ENCODE assay signal across 10 mouse cellular contexts in the genomic region with DNA sequence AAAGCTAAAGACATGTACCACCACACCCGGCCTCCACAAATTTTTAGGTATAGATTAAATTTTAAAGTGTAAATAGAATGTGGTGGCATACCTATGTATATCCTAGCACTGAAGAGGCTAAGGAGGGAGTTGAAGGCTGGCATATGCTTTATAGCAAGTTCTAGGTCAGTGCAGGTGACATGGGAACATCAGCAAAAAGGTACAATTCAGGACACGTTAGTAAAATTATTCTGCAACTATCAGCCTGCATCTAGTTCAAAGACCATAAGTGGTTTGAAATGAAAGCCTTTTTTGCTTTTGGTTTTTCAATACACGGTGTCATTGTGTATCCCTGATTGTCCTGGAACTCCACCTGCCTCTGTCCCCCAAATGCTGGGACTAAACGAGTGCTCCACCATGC. TPM values are rescaled to one million over a fixed set of nuclear protein-coding genes. Genes with fewer than 3 reads are reported as not detected.
A peak's percentile ranks its signal among the peaks of the same experiment; 100 is the strongest.
DNase-seq lines count a peak whose midpoint lies in the region; ATAC-seq lines count a peak whose summit lies in the region.
"Had no signal": no experiment of that assay in that cellular context is flagged by ENCODE, and none has a peak within 500 bp of the region (broad histone marks: within the 10 kb centered on the region; RNA-seq: fewer than 3 reads in every experiment).

No protein-coding gene starts in this region.

- H3K27ac ChIP-seq in heart, embryonic 15.5 days = no peak overlapping the region
- peak overlapping the region; percentile 92 for H3K27ac ChIP-seq in embryonic facial prominence, embryonic 10.5 days (replicated peaks)
- H3K27ac ChIP-seq in hindbrain, embryonic 14.5 days = peak overlapping the region; percentile 93
- H3K27ac ChIP-seq in midbrain, embryonic 11.5 days (ENCODE audit: low read depth, low read length) = peak overlapping the region; percentile 89

- ATAC-seq in heart, embryonic 15.5 days (replicated peaks; ENCODE audit: insufficient number of reproducible peaks, insufficient read depth, low FRiP score, low read depth) = no peak
- ATAC-seq in hindbrain, embryonic 14.5 days (ENCODE audit: low FRiP score) = no peak
- no peak for ATAC-seq in midbrain, embryonic 11.5 days (ENCODE audit: low FRiP score)

- no peak overlapping the region for H3K9ac ChIP-seq in heart, embryonic 15.5 days
- peak overlapping the region; percentile 93 for H3K9ac ChIP-seq in hindbrain, embryonic 14.5 days
- H3K9ac ChIP-seq in midbrain, embryonic 11.5 days (ENCODE audit: low read length) = no peak overlapping the region; the same call in 1 of the 2 replicates

- no peaks in the 10 kb centered on the region for H3K27me3 ChIP-seq in heart, embryonic 15.5 days
- no peaks in the 10 kb centered on the region for H3K27me3 ChIP-seq in embryonic facial prominence, embryonic 10.5 days (replicated peaks; ENCODE audit: low read depth, poor library complexity, severe bottlenecking)
- H3K27me3 ChIP-seq in hindbrain, embryonic 14.5 days (ENCODE audit: control insufficient read depth, insufficient read depth, low read length) = no peaks in the 10 kb centered on the region
- no peaks in the 10 kb centered on the region for H3K27me3 ChIP-seq in midbrain, embryonic 11.5 days (ENCODE audit: control insufficient read depth, insufficient read depth, low read length)

- H3K9me3 ChIP-seq in heart, embryonic 15.5 days (replicated peaks) = no peaks in the 10 kb centered on the region
- no peaks in the 10 kb centered on the region for H3K9me3 ChIP-seq in embryonic facial prominence, embryonic 10.5 days
- H3K9me3 ChIP-seq in hindbrain, embryonic 14.5 days (ENCODE audit: control insufficient read depth, low read length) = no peaks in the 10 kb centered on the region
- H3K9me3 ChIP-seq in midbrain, embryonic 11.5 days (ENCODE audit: control insufficient read depth, low read length) = no peaks in the 10 kb centered on the region

- 0 out of 2 replicates have a peak overlapping the region, but pooled peaks have one; percentile 88 for H3K4me2 ChIP-seq in heart, embryonic 15.5 days
- H3K4me2 ChIP-seq in hindbrain, embryonic 14.5 days (replicated peaks) = peak overlapping the region; percentile 66
- peak overlapping the region; percentile 64; the same call in 1 of the 2 replicates for H3K4me2 ChIP-seq in midbrain, embryonic 11.5 days

- H3K36me3 ChIP-seq in heart, embryonic 15.5 days = peaks cover 33% of the 10 kb centered on the region
- peaks cover 55% of the 10 kb centered on the region for H3K36me3 ChIP-seq in embryonic facial prominence, embryonic 10.5 days (replicated peaks)
- peaks cover 44% of the 10 kb centered on the region for H3K36me3 ChIP-seq in hindbrain, embryonic 14.5 days (replicated peaks; ENCODE audit: control insufficient read depth, insufficient read depth)
- H3K36me3 ChIP-seq in midbrain, embryonic 11.5 days (ENCODE audit: control insufficient read depth, insufficient read depth, low read length) = peaks cover 20% of the 10 kb centered on the region

- H3K4me3 ChIP-seq in heart, embryonic 15.5 days = no peak overlapping the region
- H3K4me3 ChIP-seq in embryonic facial prominence, embryonic 10.5 days = peak overlapping the region; percentile 97
- H3K4me3 ChIP-seq in hindbrain, embryonic 14.5 days (replicated peaks; ENCODE audit: low read length) = peak overlapping the region; percentile 99
- H3K4me3 ChIP-seq in midbrain, embryonic 11.5 days (ENCODE audit: low read depth, low read length) = peak overlapping the region; percentile 78; the same call in 1 of the 2 replicates

- H3K4me1 ChIP-seq in heart, embryonic 15.5 days (replicated peaks) = peaks cover 12% of the 10 kb centered on the region
- peaks cover 27% of the 10 kb centered on the region for H3K4me1 ChIP-seq in embryonic facial prominence, embryonic 10.5 days
- peaks cover 26% of the 10 kb centered on the region for H3K4me1 ChIP-seq in hindbrain, embryonic 14.5 days (replicated peaks; ENCODE audit: control insufficient read depth, insufficient read depth, low read length)
- H3K4me1 ChIP-seq in midbrain, embryonic 11.5 days (ENCODE audit: control insufficient read depth, insufficient read depth, low read length) = peaks cover 9% of the 10 kb centered on the region; the same call in 1 of the 2 replicates

- 48% methylated on average over 4 of the region's 4 CpGs for WGBS in heart, embryonic 15.5 days
- 59% methylated on average over 4 of the region's 4 CpGs for WGBS in embryonic facial prominence, embryonic 10.5 days
- WGBS in hindbrain, embryonic 14.5 days = 56% methylated on average over 4 of the region's 4 CpGs
- WGBS in midbrain, embryonic 11.5 days = 56% methylated on average over 4 of the region's 4 CpGs

- no peak for DNase-seq in heart, adult 18-20 months
- DNase-seq in embryonic facial prominence, embryonic 10.5 days (ENCODE audit: low spot score) = no peak
- DNase-seq in hindbrain, embryonic 14.5 days (ENCODE audit: low spot score) = no peak
- DNase-seq in midbrain, embryonic 11.5 days (ENCODE audit: low spot score, missing footprints) = peak; percentile 88
- DNase-seq in thymus, postnatal 14 days = no peak
- DNase-seq in c-Kit-positive CD71-positive TER-119-positive erythroid progenitor cells, embryonic 14.5 days (ENCODE audit: low spot score) = no peak
- no peak for DNase-seq in adrenal gland, adult (ENCODE audit: inconsistent age in 2 of 2, low spot score in 1 of 2)
- DNase-seq: adrenal gland, postnatal 14 days; cerebellum, postnatal 25 days had no signal

RNA-seq across cellular contexts. Expression of a gene that starts 1.3 kb away (rescaled TPM):
- polyA plus RNA-seq in heart, embryonic 15.5 days (2015; fragmentation: Nextera tagmentation; extraction: Ambion mirVana) = 16.4 and 19.8 TPM in 2 replicates
- total RNA-seq in heart, adult 18-20 months (2021) = 1 to 10 TPM; 5.3 to 5.7 TPM
- polyA plus RNA-seq in embryonic facial prominence, embryonic 10.5 days (2016; fragmentation: Nextera tagmentation; extraction: Ambion mirVana) = 49.1 and 52.1 TPM in 2 replicates
- polyA plus RNA-seq in hindbrain, embryonic 14.5 days (2014; fragmentation: Nextera tagmentation; extraction: Ambion mirVana) = 104 and 107 TPM in 2 replicates
- 92.5 and 97.1 TPM in 2 replicates for polyA plus RNA-seq in midbrain, embryonic 11.5 days (2014; fragmentation: Nextera tagmentation; extraction: Ambion mirVana)

RNA-seq across cellular contexts. Expression of a gene that starts 16.5 kb away (rescaled TPM):
- 46.9 and 50.2 TPM in 2 replicates for polyA plus RNA-seq in heart, embryonic 15.5 days (2015; fragmentation: Nextera tagmentation; extraction: Ambion mirVana)
- 10 to 100 TPM; 14.6 TPM for total RNA-seq in heart, adult 18-20 months (2021)
- polyA plus RNA-seq in embryonic facial prominence, embryonic 10.5 days (2016; fragmentation: Nextera tagmentation; extraction: Ambion mirVana) = 105 and 111 TPM in 2 replicates
- polyA plus RNA-seq in hindbrain, embryonic 14.5 days (2014; fragmentation: Nextera tagmentation; extraction: Ambion mirVana) = 37.8 and 39.4 TPM in 2 replicates
- 113 and 115 TPM in 2 replicates for polyA plus RNA-seq in midbrain, embryonic 11.5 days (2014; fragmentation: Nextera tagmentation; extraction: Ambion mirVana)

RNA-seq across cellular contexts. Expression of a gene that starts 17.1 kb away (rescaled TPM):
- 5.0 and 6.8 TPM in 2 replicates for polyA plus RNA-seq in heart, embryonic 15.5 days (2015; fragmentation: Nextera tagmentation; extraction: Ambion mirVana)
- total RNA-seq in heart, adult 18-20 months (2021) = under 1 TPM; 0.36 to 0.37 TPM
- 17.5 and 17.9 TPM in 2 replicates for polyA plus RNA-seq in embryonic facial prominence, embryonic 10.5 days (2016; fragmentation: Nextera tagmentation; extraction: Ambion mirVana)
- 2.9 and 3.6 TPM in 2 replicates for polyA plus RNA-seq in hindbrain, embryonic 14.5 days (2014; fragmentation: Nextera tagmentation; extraction: Ambion mirVana)
- polyA plus RNA-seq in midbrain, embryonic 11.5 days (2014; fragmentation: Nextera tagmentation; extraction: Ambion mirVana) = 17.9 and 20.1 TPM in 2 replicates

RNA-seq across cellular contexts. Expression of a gene that starts 39.0 kb away (rescaled TPM):
- polyA plus RNA-seq in heart, embryonic 15.5 days (2015; fragmentation: Nextera tagmentation; extraction: Ambion mirVana) = 11.0 and 13.4 TPM in 2 replicates
- 1 to 10 TPM; 9.1 to 9.6 TPM for total RNA-seq in heart, adult 18-20 months (2021)
- 28.3 and 33.0 TPM in 2 replicates for polyA plus RNA-seq in embryonic facial prominence, embryonic 10.5 days (2016; fragmentation: Nextera tagmentation; extraction: Ambion mirVana)
- polyA plus RNA-seq in hindbrain, embryonic 14.5 days (2014; fragmentation: Nextera tagmentation; extraction: Ambion mirVana) = 22.5 and 23.1 TPM in 2 replicates
- polyA plus RNA-seq in midbrain, embryonic 11.5 days (2014; fragmentation: Nextera tagmentation; extraction: Ambion mirVana) = 32.4 and 34.0 TPM in 2 replicates

RNA-seq across cellular contexts. Expression of a gene that starts 51.7 kb away (rescaled TPM):
- 25.8 and 26.8 TPM in 2 replicates for polyA plus RNA-seq in heart, embryonic 15.5 days (2015; fragmentation: Nextera tagmentation; extraction: Ambion mirVana)
- 10 to 100 TPM in 1 of 2 experiments, 1 to 10 TPM in 1; 9.8 to 12.0 TPM for total RNA-seq in heart, adult 18-20 months (2021)
- polyA plus RNA-seq in embryonic facial prominence, embryonic 10.5 days (2016; fragmentation: Nextera tagmentation; extraction: Ambion mirVana) = 33.7 and 37.3 TPM in 2 replicates
- polyA plus RNA-seq in hindbrain, embryonic 14.5 days (2014; fragmentation: Nextera tagmentation; extraction: Ambion mirVana) = 157 and 171 TPM in 2 replicates
- polyA plus RNA-seq in midbrain, embryonic 11.5 days (2014; fragmentation: Nextera tagmentation; extraction: Ambion mirVana) = 94.8 and 114 TPM in 2 replicates
